Mouse (Mus musculus) heart, postnatal 4 days (tissue): ENCODE results near the gene Cidec. TPM values are rescaled to one million over a fixed set of nuclear protein-coding genes. Genes with fewer than 3 reads are reported as not detected.
A peak's percentile ranks its signal among the peaks of the same experiment; 100 is the strongest.

Source experiments
- DNase-seq: peaks from one replicate; pipeline ENCODE4 v3.0.0; 2021
- total RNA-seq, 2 experiments: library from RNA; stranded (reverse); gene quantifications; 2 replicates each; pipeline ENCODE4 v1.2.3; 2021

The Cidec gene
- total RNA-seq, 2 experiments from 2014 or later: 1.8 to 2.3 TPM

- no peak for DNase-seq
Observed at GRCm38 (mm10) chr6:113443091-113443490, 7.5 kb upstream of the Cidec start.

GRCm38 (mm10) chr6:113442442-113443090 is 7.0 kb upstream of the Cidec start, which contains the start of gene Jagn1:
Jagn1 (plus strand) TSS chr6:113442569.
- peak; percentile 92 for DNase-seq

- DNase-seq: no peak
Observed at GRCm38 (mm10) chr6:113442087-113442441, 6.5 kb upstream of the Cidec start.

- DNase-seq: peak; percentile 80
Observed at GRCm38 (mm10) chr6:113441147-113441680, 5.7 kb upstream of the Cidec start.

- no peak for DNase-seq
Observed at GRCm38 (mm10) chr6:113440686-113441085, 5.1 kb upstream of the Cidec start.

- no peak for DNase-seq
Observed at GRCm38 (mm10) chr6:113438721-113439430, 3.3 kb upstream of the Cidec start.

GRCm38 (mm10) chr6:113437135-113437534 is 1.6 kb upstream of the Cidec start:
- DNase-seq: no peak

- no peak for DNase-seq
Observed at GRCm38 (mm10) chr6:113434691-113435090, 869 bp downstream of the Cidec start.

GRCm38 (mm10) chr6:113433661-113434060 is 1.9 kb downstream of the Cidec start:
- DNase-seq: no peak

GRCm38 (mm10) chr6:113431801-113432200 is 3.8 kb downstream of the Cidec start:
- DNase-seq: no peak

GRCm38 (mm10) chr6:113430846-113431245 is 4.7 kb downstream of the Cidec start:
- no peak for DNase-seq

- DNase-seq: no peak
Observed at GRCm38 (mm10) chr6:113429965-113430364, 5.6 kb downstream of the Cidec start.

- no peak for DNase-seq
Observed at GRCm38 (mm10) chr6:113428006-113428405, 7.6 kb downstream of the Cidec start.

GRCm38 (mm10) chr6:113427397-113427796 is 8.2 kb downstream of the Cidec start:
- peak; percentile 66 for DNase-seq

- DNase-seq: no peak
Observed at GRCm38 (mm10) chr6:113426696-113427095, 8.9 kb downstream of the Cidec start.

- DNase-seq: no peak
Observed at GRCm38 (mm10) chr6:113424187-113424586, 11.4 kb downstream of the Cidec start.

GRCm38 (mm10) chr6:113423000-113423399 is 12.6 kb downstream of the Cidec start:
- no peak for DNase-seq

- DNase-seq: peak; percentile 100
Observed at GRCm38 (mm10) chr6:113419199-113419587, 16.4 kb downstream of the Cidec start, which contains the start of gene Rpusd3. Rpusd3 (minus strand) TSS chr6:113419340.

- DNase-seq: peak; percentile 29
Observed at GRCm38 (mm10) chr6:113418441-113419198, 16.9 kb downstream of the Cidec start.

- no peak for DNase-seq
Observed at GRCm38 (mm10) chr6:113416416-113416815, 19.1 kb downstream of the Cidec start.

GRCm38 (mm10) chr6:113410001-113410400 is 25.6 kb downstream of the Cidec start:
- DNase-seq: no peak

GRCm38 (mm10) chr6:113406683-113407082 is 28.9 kb downstream of the Cidec start:
- DNase-seq: no peak

- no peak for DNase-seq
Observed at GRCm38 (mm10) chr6:113405483-113405882, 30.1 kb downstream of the Cidec start.
